Mouse (Mus musculus) lung, embryonic 15.5 days (tissue): ENCODE measurements around the gene Gm17545. TPM values are rescaled to one million over a fixed set of nuclear protein-coding genes. Genes with fewer than 3 reads are reported as not detected.
A peak's percentile ranks its signal among the peaks of the same experiment; 100 is the strongest.

Source experiments
- ATAC-seq: fragments of 200-750 bp; cut with Nextera tagmentation; 2 replicates; pipeline ENCODE4 v1.8.0; 2017; ENCODE audit warnings: moderate number of reproducible peaks, borderline replicate concordance; ENCODE audit not compliant: low FRiP score, low TSS enrichment; ENCODE audit errors: extremely low read depth
- H3K27ac ChIP-seq: fragments of 300-500 bp; sonication (generic); 2 replicates; pipeline ENCODE4 v1.5.1; 2015; ENCODE audit warnings: moderate library complexity, mild to moderate bottlenecking, inconsistent platforms
- H3K27me3 ChIP-seq: fragments of 300-500 bp; sonication (generic); 2 replicates; pipeline ENCODE4 v1.6.1; 2015; ENCODE audit warnings: inconsistent platforms
- H3K36me3 ChIP-seq: fragments of 300-500 bp; sonication (generic); 2 replicates; pipeline ENCODE4 v1.6.1; 2015; ENCODE audit warnings: inconsistent platforms
- H3K4me1 ChIP-seq: fragments of 300-500 bp; sonication (generic); 2 replicates; pipeline ENCODE4 v1.6.1; 2015; ENCODE audit warnings: inconsistent platforms
- H3K4me2 ChIP-seq: fragments of 300-500 bp; sonication (generic); 2 replicates; pipeline ENCODE4 v1.6.1; 2015; ENCODE audit warnings: inconsistent platforms, mild to moderate bottlenecking, moderate library complexity
- H3K4me3 ChIP-seq: fragments of 300-500 bp; sonication (generic); 2 replicates; pipeline ENCODE4 v1.5.1; 2015; ENCODE audit warnings: mild to moderate bottlenecking, inconsistent platforms
- H3K9ac ChIP-seq: fragments of 300-500 bp; sonication (generic); 2 replicates; pipeline ENCODE4 v1.6.1; 2015; ENCODE audit warnings: inconsistent platforms
- H3K9me3 ChIP-seq: fragments of 300-500 bp; sonication (generic); 2 replicates; pipeline ENCODE4 v1.6.1; 2016; ENCODE audit warnings: inconsistent platforms
- WGBS: fragments of 180-500 bp; shearing (Covaris S2); methylation state at CpG from one replicate; pipeline ENCODE4 v1.1.7; 2015; 5-methylcytosine and 5-hydroxymethylcytosine counted together
- polyA plus RNA-seq: library from polyadenylated mRNA; unstranded; fragments of >200 nt; fragmentation: Nextera tagmentation; extraction: Ambion mirVana; gene quantifications from 2 replicates; pipeline ENCODE4 v1.2.1, GENCODE M21; 2015

The Gm17545 gene
- polyA plus RNA-seq, 1 experiment from 2014 or later = not detected

DNA sequence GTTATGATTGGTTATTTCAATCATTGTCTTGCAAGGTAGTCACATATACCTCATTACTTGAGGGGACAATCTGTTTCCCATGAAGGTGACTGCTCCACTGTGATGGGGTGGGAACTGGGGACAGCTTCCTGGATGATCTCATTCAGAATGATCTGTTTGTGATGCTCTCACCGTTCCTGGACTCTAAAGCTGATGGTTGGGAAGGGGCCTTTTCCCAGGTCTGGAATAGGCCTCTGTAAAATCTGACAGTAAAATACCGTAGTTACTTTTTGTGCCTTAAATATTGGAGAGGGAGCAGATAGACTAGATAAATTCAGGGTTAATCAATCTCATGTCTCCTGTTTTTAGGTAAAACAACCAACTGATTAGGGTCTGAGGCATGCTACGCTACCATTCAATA, 15.6 kb downstream of the Gm17545 start, which contains the start of gene Rp9:
Gene Rp9 (minus strand): TSS at position 101 of the 400 bp plus-strand sequence.
- WGBS = 84% methylated on average over 3 of the region's 3 CpGs
- 0 out of 2 replicates have a peak within 1 kb of the TSS, but pooled peaks have one; percentile 29 for H3K27ac ChIP-seq
- no peak for ATAC-seq

DNA sequence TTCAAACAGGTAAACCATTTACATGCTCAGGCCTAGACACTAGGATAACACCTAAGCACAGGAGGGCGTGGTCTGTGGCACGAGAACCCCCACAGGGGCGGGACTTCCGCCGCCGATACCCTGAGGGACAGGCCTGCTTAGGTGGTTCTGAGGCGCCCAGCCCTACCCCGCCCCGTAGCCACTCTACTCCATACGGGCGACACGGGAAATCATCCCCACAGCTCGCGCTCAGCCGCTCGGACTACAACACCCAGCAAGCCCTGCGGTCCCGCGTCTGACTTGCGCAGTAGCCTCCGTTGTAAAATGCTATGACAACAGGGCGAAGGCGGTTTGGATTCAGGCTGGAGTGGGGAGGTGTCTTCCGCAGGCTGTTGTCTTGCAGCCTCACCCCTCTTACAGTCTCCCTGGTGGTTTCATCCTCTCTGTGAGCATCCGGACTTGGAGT, 21.4 kb downstream of the Gm17545 start, which contains the start of gene Bbs9:
Gene Bbs9 (plus strand): TSS at position 292 of the 445 bp plus-strand sequence.
- no peaks in the 10 kb centered on the region for H3K27me3 ChIP-seq
- H3K4me3 ChIP-seq = peak within 1 kb of the TSS; percentile 57
- peak within 1 kb of the TSS; percentile 79 for H3K4me2 ChIP-seq
- ATAC-seq = peak; percentile 99
- peaks cover 3% of the 10 kb centered on the region for H3K4me1 ChIP-seq
- under 1% methylated on average over 25 of the region's 25 CpGs for WGBS
- no peaks in the 10 kb centered on the region for H3K36me3 ChIP-seq
- peak within 1 kb of the TSS; percentile 52; the same call in 1 of the 2 replicates for H3K27ac ChIP-seq
- peak within 1 kb of the TSS; percentile 56 for H3K9ac ChIP-seq
- no peaks in the 10 kb centered on the region for H3K9me3 ChIP-seq

More for the DNA sequence above, 15.6 kb downstream of the Gm17545 start, which contains the start of gene Rp9:
- peak within 1 kb of the TSS; percentile 88 for H3K4me3 ChIP-seq
- peaks cover 6% of the 10 kb centered on the region; the same call in 1 of the 2 replicates for H3K4me1 ChIP-seq
- H3K9me3 ChIP-seq = no peaks in the 10 kb centered on the region
- H3K36me3 ChIP-seq = peaks cover 6% of the 10 kb centered on the region; the same call in 1 of the 2 replicates
- peak within 1 kb of the TSS; percentile 65 for H3K4me2 ChIP-seq
- H3K9ac ChIP-seq = peak within 1 kb of the TSS; percentile 22; the same call in 1 of the 2 replicates
- H3K27me3 ChIP-seq = no peaks in the 10 kb centered on the region

DNA sequence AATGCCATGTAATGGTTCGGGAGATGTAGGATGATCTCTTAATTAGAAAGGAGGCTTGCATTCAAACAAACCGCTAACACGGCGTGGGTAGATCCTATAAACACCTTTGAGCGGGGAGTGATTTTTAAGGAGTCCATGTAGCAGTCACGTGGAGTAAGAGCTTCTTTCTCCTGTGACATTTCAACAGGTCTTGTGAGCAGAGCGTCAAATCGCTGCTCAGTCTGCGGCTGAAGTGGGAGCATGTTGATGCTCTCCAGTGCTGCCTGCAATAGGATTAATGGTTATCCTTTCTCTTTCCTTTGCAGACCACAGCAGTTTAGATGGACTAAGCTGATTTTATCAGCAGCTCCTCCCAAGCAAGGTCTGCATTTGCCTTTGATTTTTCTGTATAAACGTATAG, 22.2 kb downstream of the Gm17545 start:
- Histone ChIP-seq H3K4me3 (peak overlapping the region; percentile 57), H3K9ac (peak overlapping the region; percentile 56), H3K4me1 (peaks cover 3% of the 10 kb centered on the region), H3K9me3 (no peaks in the 10 kb centered on the region), H3K27ac (no peak overlapping the region), H3K36me3 (no peaks in the 10 kb centered on the region), H3K27me3 (no peaks in the 10 kb centered on the region), H3K4me2 (peak overlapping the region; percentile 79)
- ATAC-seq = peak; percentile 1; the same call in 1 of the 2 replicates
- WGBS = 4% methylated on average over 10 of the region's 10 CpGs

DNA sequence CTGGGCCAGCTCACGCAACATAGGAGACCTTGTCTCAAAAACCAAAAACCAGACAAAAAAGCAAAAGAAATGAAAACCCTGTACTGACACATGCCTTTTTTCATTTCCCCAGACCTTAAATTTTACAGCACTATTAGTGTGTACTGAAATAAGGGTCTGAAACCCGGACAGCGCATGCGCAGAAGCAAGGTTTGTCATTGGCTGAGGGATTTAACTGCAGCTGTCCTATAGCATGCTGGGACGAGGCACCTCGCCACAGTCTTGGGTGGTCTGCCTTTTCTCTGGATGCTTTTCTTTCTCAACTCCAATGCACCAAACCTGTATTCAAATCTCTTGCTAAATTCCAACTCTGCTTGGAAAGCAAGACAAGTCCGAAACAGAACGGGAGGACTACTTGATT, 24.9 kb downstream of the Gm17545 start:
- ATAC-seq = no peak
- Histone ChIP-seq H3K9me3 (no peaks in the 10 kb centered on the region), H3K4me1 (peaks cover 3% of the 10 kb centered on the region), H3K27ac (no peak overlapping the region), H3K36me3 (no peaks in the 10 kb centered on the region), H3K4me2 (no peak overlapping the region), H3K27me3 (no peaks in the 10 kb centered on the region), H3K4me3 (no peak overlapping the region), H3K9ac (no peak overlapping the region)
- WGBS = 91% methylated on average over 8 of the region's 8 CpGs

DNA sequence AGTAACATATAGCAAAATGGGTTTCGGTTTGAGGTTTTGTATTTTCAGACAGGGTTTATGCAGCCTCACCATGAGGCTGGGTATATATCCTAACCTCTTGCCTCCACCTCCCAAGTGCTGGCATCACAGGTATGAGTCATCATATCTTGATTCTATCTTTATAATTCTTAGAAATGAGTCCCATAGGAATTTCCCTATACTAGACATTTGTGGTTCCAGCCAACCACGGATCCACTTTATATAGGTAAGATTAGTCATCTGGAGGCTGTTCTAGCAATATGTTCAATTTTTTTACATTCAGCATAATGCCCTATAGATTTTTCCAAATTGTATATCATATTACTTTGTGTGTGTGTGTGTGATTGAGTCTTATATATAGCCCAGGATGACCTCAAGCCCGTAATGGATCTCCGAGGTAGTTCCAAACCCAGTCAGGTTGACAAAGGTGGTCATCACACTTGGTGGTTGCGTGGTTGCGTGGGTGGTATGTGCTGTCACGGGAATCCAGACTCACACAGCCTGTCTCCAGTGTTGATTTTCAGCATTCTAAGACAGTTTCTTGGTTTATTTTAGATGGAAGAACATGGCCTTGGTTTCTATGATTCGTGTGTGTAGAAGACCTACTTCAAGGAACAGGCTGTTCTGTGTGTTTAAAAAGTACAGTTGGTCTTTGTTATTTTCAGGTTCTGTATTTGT, 29.9 kb downstream of the Gm17545 start:
- no peak overlapping the region for H3K27ac ChIP-seq
- WGBS = 89% methylated on average over 8 of the region's 8 CpGs
- H3K4me2 ChIP-seq = no peak overlapping the region
- no peaks in the 10 kb centered on the region for H3K36me3 ChIP-seq
- no peaks in the 10 kb centered on the region for H3K27me3 ChIP-seq
- ATAC-seq = no peak
- no peaks in the 10 kb centered on the region for H3K4me1 ChIP-seq
- H3K4me3 ChIP-seq = no peak overlapping the region
- H3K9ac ChIP-seq = no peak overlapping the region
- no peaks in the 10 kb centered on the region for H3K9me3 ChIP-seq

DNA sequence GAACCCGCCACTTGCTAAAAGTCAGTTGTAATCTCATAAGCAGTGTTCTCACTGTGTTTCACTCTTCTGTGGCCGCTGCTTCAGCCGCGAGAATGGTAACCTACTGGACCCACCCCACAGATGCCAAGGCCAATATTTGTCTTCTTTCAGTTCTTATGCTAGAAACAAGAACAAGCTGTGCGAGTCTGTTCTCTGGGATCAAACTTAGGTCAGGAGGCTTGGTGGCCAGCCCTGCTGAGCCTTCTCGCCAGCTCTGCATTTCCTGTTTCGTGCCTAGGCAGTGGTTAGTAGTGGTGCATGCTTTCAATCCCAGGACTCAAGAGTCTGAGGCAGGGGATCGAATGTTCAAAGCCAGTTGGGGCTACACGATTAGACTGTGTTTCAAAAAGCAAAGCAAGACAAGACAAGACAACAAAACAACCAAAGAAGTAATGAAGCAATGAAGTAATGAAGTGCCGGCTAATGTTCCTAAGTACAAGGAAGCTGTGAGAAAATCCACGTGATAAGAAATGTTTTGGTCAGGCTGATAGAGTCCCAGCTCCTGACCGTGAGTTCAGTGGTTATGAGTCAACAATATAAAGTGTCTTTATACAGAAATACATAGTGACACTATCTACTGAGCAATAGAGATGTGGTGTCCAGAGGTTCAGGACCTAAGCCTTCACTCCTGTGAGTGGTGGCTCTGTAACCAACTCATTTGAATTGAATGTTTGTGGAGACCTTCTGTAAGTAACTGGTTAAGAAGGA, 30.6 kb downstream of the Gm17545 start:
- ATAC-seq = no peak
- WGBS = 68% methylated on average over 12 of the region's 12 CpGs
- H3K4me2 ChIP-seq = no peak overlapping the region
- no peak overlapping the region for H3K27ac ChIP-seq
- H3K9ac ChIP-seq = no peak overlapping the region
- H3K36me3 ChIP-seq = no peaks in the 10 kb centered on the region
- no peaks in the 10 kb centered on the region for H3K27me3 ChIP-seq
- no peak overlapping the region for H3K4me3 ChIP-seq
- H3K9me3 ChIP-seq = no peaks in the 10 kb centered on the region
- no peaks in the 10 kb centered on the region for H3K4me1 ChIP-seq

DNA sequence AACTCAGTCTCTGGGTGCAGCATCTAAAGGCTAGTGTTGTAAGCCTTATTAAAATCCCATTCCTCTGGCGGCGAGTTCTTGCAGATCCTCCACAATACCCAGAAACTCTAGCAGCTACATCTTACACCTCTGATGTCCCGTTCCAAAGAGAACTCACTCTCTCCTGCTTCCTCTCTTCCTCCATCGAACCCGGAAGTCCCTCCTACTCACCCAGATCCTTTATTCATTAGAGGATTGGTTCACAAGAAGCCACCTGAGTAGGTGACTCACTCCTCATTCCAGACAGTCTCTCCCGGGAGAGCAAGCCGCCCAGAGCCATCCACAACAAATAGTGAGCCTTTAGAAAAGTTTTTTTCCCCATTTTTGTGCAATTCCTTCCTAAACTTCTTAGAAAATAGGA, 32.1 kb downstream of the Gm17545 start:
- WGBS = 83% methylated on average over 7 of the region's 7 CpGs
- Histone ChIP-seq H3K9me3 (no peaks in the 10 kb centered on the region), H3K36me3 (no peaks in the 10 kb centered on the region), H3K4me1 (no peaks in the 10 kb centered on the region), H3K27ac (no peak overlapping the region), H3K9ac (no peak overlapping the region), H3K4me2 (no peak overlapping the region), H3K4me3 (no peak overlapping the region), H3K27me3 (no peaks in the 10 kb centered on the region)
- ATAC-seq = no peak

DNA sequence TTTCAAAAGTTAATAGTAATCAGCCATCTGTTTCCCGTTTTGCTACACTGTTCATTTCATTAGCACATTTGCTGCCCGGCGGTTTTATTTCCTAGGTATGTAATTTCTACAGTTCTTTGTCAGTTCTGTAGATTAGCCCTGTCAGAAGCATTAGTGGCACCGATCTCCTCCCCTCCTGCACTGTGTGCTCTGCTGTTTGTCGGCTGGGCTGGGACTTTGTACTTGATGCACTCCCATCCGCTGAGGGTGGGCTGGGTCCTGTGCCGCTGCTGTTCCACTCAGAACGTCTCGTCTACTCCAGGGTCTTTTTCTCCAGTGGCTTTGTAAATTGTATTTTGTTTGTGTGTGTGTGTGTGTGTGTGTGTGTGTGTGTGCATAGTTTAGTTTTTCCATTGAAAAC, 34.9 kb downstream of the Gm17545 start:
- ATAC-seq = no peak
- Histone ChIP-seq H3K27ac (no peak overlapping the region), H3K9me3 (no peaks in the 10 kb centered on the region), H3K36me3 (no peaks in the 10 kb centered on the region), H3K4me1 (no peaks in the 10 kb centered on the region), H3K9ac (no peak overlapping the region), H3K4me2 (no peak overlapping the region), H3K4me3 (no peak overlapping the region), H3K27me3 (no peaks in the 10 kb centered on the region)
- WGBS = 36% methylated on average over 9 of the region's 9 CpGs

DNA sequence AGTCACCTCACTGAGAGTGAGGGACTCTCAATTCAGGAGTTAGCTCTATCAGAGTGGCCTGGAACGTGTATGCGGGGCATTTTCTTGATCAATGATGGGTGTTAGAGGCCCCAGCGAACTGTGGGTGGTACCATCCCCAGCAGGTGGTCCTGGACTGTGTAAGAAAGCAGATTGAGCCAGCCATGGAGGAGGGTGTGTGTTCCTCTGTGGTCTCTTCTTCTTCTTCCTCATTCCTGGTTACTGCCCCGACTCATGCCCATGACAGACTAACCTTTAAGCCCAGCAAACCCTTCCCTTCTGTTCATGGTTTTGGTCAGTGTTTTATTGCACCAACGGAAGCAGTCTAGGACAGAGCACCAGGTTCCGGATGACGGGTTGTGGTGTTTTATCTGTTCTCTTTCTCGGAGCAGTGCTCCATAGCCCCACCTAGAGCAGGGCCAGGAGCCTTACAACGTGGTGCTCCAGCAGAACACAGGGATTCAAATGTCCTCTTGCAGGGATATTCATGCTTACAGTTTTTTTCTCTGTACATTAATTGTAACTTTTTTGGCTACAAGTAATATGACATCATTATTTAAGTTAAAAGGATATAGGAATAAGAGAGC, 40.2 kb downstream of the Gm17545 start:
- WGBS = 82% methylated on average over 9 of the region's 9 CpGs
- no peak for ATAC-seq
- H3K36me3 ChIP-seq = no peaks in the 10 kb centered on the region
- H3K27ac ChIP-seq = no peak overlapping the region
- no peaks in the 10 kb centered on the region for H3K27me3 ChIP-seq
- no peak overlapping the region for H3K9ac ChIP-seq
- no peaks in the 10 kb centered on the region for H3K9me3 ChIP-seq
- no peak overlapping the region for H3K4me3 ChIP-seq
- H3K4me2 ChIP-seq = no peak overlapping the region
- no peaks in the 10 kb centered on the region for H3K4me1 ChIP-seq

DNA sequence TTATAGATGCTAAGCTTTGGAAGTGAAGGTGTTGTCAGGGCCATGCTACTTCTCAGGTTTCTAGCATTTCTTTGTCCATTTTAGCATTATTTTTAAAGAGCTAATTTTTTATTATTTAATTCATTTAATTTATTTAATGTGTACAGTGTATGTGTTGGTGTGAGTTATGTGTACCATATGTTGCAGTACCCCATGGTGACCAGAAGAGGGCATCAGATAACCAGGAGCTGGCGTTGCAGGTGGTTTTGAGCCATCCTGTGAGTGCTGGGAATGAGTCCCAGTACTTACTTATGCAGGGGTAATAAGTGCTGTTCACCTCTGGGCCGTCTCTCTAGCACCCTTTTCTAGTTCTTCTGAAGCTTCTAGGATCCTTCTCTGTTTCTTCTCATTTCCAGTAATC, 41.0 kb downstream of the Gm17545 start:
- no peak for ATAC-seq
- Histone ChIP-seq H3K4me1 (no peaks in the 10 kb centered on the region), H3K36me3 (no peaks in the 10 kb centered on the region), H3K9me3 (no peaks in the 10 kb centered on the region), H3K27ac (no peak overlapping the region), H3K27me3 (no peaks in the 10 kb centered on the region), H3K4me3 (no peak overlapping the region), H3K4me2 (no peak overlapping the region), H3K9ac (no peak overlapping the region)
- WGBS = 91% methylated on average over 2 of the region's 2 CpGs

DNA sequence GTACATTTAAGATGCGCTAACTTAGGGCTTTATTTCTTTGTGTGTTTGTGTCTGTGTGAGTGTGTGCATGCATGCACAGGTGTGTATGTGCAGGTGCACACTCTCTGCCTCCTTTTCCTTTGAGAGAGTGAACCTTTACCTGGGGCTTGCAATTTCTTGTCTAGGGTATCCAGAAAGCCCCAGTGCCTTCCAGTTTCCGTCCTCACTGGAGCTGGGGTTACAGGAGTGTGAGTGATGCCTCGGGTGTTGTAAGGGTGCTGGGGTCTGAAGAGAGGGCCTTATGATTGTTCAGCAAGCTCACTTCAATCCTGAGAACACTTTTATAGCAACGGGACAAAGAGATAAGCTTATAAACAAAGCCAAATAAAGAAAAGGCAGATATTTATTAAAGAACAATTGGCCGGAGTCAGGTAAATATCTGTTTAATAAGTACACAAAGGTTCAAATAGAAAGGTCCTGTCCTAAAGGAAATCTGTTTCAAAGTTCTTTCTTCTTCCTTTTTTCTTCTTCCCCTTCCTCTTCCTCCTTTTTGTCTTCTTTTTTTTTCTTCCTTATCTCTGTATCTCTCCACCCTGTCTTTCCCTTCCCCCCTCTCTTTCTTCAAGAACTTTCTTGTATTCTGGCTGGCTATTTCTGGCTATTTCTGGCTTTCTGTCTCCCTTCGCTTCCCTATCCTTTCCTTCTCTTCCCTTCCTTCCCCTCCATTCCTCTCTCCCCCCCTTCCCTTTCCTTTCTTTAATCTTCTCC, 43.1 kb downstream of the Gm17545 start:
- H3K4me1 ChIP-seq = no peaks in the 10 kb centered on the region
- H3K9ac ChIP-seq = no peak overlapping the region
- H3K4me3 ChIP-seq = no peak overlapping the region
- no peak for ATAC-seq
- H3K27ac ChIP-seq = no peak overlapping the region
- no peaks in the 10 kb centered on the region for H3K27me3 ChIP-seq
- no peaks in the 10 kb centered on the region for H3K9me3 ChIP-seq
- H3K4me2 ChIP-seq = no peak overlapping the region
- 61% methylated on average over 6 of the region's 6 CpGs for WGBS
- no peaks in the 10 kb centered on the region for H3K36me3 ChIP-seq
